Mouse (Mus musculus) hematopoietic stem cell, adult 5-6 weeks (primary cell): ENCODE measurements around the gene Sqstm1. TPM values are rescaled to one million over a fixed set of nuclear protein-coding genes. Genes with fewer than 3 reads are reported as not detected.

Experiments used
- ATAC-seq, 2 experiments: fragments of 125-278 bp in 1 of 2; replicated peaks in 1 of 2; 2 replicates each; pipeline ENCODE4 v1.8.0; 2016 to 2017; ENCODE audit warnings: inconsistent platforms in 2 of 2, mild to moderate bottlenecking in 2 of 2, moderate number of reproducible peaks in 2 of 2, low read depth in 1 of 2, moderate TSS enrichment in 1 of 2; ENCODE audit not compliant: low FRiP score in 2 of 2, poor library complexity in 2 of 2, severe bottlenecking in 2 of 2, insufficient read depth in 1 of 2, low TSS enrichment in 1 of 2
- total RNA-seq: library from RNA; stranded (forward); fragments of 172-1452, 232-1000 nt; gene quantifications from 2 replicates; pipeline ENCODE4 v1.2.3, GENCODE M21; 2017

Sqstm1 gene
- total RNA-seq, 1 experiment from 2014 or later: 449 TPM

- ATAC-seq: no peak
These were observed 51.3 kb downstream of the Sqstm1 start for GRCm38 (mm10) chr11:50159347-50159746.

- no peak for ATAC-seq
These were observed 52.3 kb downstream of the Sqstm1 start for GRCm38 (mm10) chr11:50158346-50158745.

GRCm38 (mm10) chr11:50156725-50157258 is 53.8 kb downstream of the Sqstm1 start:
- ATAC-seq: no peak

GRCm38 (mm10) chr11:50155785-50156184 is 54.8 kb downstream of the Sqstm1 start:
- ATAC-seq: no peak

- ATAC-seq: no peak
These were observed 55.7 kb downstream of the Sqstm1 start for GRCm38 (mm10) chr11:50154777-50155520.

- no peak for ATAC-seq
These were observed 56.5 kb downstream of the Sqstm1 start for GRCm38 (mm10) chr11:50154166-50154565.

GRCm38 (mm10) chr11:50151374-50151773 is 59.3 kb downstream of the Sqstm1 start:
- ATAC-seq: no peak

GRCm38 (mm10) chr11:50149603-50150150 is 61.0 kb downstream of the Sqstm1 start:
- no peak for ATAC-seq

Other genes starting within 250 kb of the Sqstm1 start
- gene Rnf130, start 185.5 kb downstream of the Sqstm1 start, total RNA-seq: 288 and 337 TPM in 2 replicates
- 89.9 and 124 TPM in 2 replicates for gene Tbc1d9b, start 79.4 kb downstream of the Sqstm1 start, total RNA-seq
- 5.4 and 10.9 TPM in 2 replicates for gene Mrnip, start 36.4 kb downstream of the Sqstm1 start, total RNA-seq
- 9.0 and 17.0 TPM in 2 replicates for gene Mgat4b, start 63 bp upstream of the Sqstm1 start, total RNA-seq
- 4.3 and 12.0 TPM in 2 replicates for gene Ltc4s, start 27.8 kb upstream of the Sqstm1 start, total RNA-seq
- 4.5 and 7.1 TPM in 2 replicates for gene Maml1, start 81.5 kb upstream of the Sqstm1 start, total RNA-seq
- gene Canx, start 114.8 kb upstream of the Sqstm1 start, total RNA-seq: 717 and 931 TPM in 2 replicates
- not detected in 2 replicates for gene Cby3, start 143.6 kb upstream of the Sqstm1 start, total RNA-seq
- 1,107 and 1,206 TPM in 2 replicates for gene Hnrnph1, start 166.2 kb upstream of the Sqstm1 start, total RNA-seq
- 40.5 and 43.5 TPM in 2 replicates for gene Rufy1, start 220.3 kb upstream of the Sqstm1 start, total RNA-seq